Mouse (Mus musculus) testis, adult 2 months (tissue): ENCODE measurements at regions not wholly inside any gene's neighbourhood (a gene's known extent, or its start where the extent isn't known, plus 50 kb on each side); places are given as distances from the start of the nearest gene placed in this dataset.

Experiments
- CTCF ChIP-seq: fragments of 200-500 bp; IDR thresholded peaks from 2 replicates; pipeline ENCODE4 v1.5.1; 2012; ENCODE audit warnings: low read depth, mild to moderate bottlenecking, inconsistent platforms, low read length, moderate library complexity; ENCODE audit not compliant: control insufficient read depth, insufficient read depth, insufficient replicate concordance
- POLR2A ChIP-seq: fragments of 200-500 bp; IDR thresholded peaks from 2 replicates; pipeline ENCODE4 v1.6.1; 2012; ENCODE audit warnings: low read depth, mild to moderate bottlenecking, inconsistent platforms, low read length, moderate library complexity; ENCODE audit not compliant: control insufficient read depth

DNA sequence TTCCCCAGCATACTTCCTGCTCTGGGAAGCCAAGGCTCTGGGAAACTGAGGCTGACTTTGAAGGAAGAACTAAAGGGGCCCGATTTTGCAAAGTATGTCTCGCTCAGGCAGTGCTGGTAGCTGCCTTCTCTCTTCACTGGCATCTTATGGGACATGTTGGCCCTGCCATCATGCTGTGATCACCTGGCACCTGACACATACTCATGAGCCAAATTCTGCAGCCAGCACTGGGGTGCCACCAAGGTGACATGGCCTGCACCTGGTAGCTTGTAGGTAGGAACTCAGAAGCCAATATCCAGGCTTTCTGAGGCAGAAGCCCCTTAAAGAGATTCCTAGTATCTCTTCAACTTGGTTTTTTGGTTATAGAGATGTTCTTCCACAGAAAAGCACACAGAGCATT is 195.2 kb upstream of the Hs6st1 start:
- no peak for TF ChIP-seq CTCF
- TF ChIP-seq POLR2A = no peak
